Mouse (Mus musculus) lung, postnatal 0 days (tissue): ENCODE data around the gene Arrb2. TPM values are rescaled to one million over a fixed set of nuclear protein-coding genes. Genes with fewer than 3 reads are reported as not detected.

Experiments
- ATAC-seq: fragments of 200-750 bp; cut with Nextera tagmentation; 2 replicates; pipeline ENCODE4 v1.8.0; 2017; ENCODE audit warnings: moderate library complexity
- DNase-seq: peaks from one replicate; pipeline ENCODE4 v3.0.0-alpha.2; 2016; ENCODE audit warnings: low spot score
- H3K27ac ChIP-seq: fragments of 300-500 bp; sonication (generic); 2 replicates; pipeline ENCODE4 v1.5.1; 2014; ENCODE audit warnings: antibody characterized with exemption, mild to moderate bottlenecking, low read length, mixed read lengths
- H3K27me3 ChIP-seq: fragments of 300-500 bp; sonication (generic); replicated peaks from 2 replicates; pipeline ENCODE4 v1.6.1; 2014; ENCODE audit warnings: low read length, mixed read lengths; ENCODE audit not compliant: insufficient read depth
- H3K36me3 ChIP-seq: fragments of 300-500 bp; sonication (generic); 2 replicates; pipeline ENCODE4 v1.6.1; 2014; ENCODE audit warnings: low read length, mixed read lengths; ENCODE audit not compliant: insufficient read depth
- H3K4me1 ChIP-seq: fragments of 300-500 bp; sonication (generic); 2 replicates; pipeline ENCODE4 v1.6.1; 2014; ENCODE audit warnings: antibody characterized with exemption, low read depth, low read length, mixed read lengths; ENCODE audit not compliant: insufficient read depth
- H3K4me2 ChIP-seq: fragments of 300-500 bp; sonication (generic); replicated peaks from 2 replicates; pipeline ENCODE4 v1.6.1; 2014; ENCODE audit warnings: low read depth, mild to moderate bottlenecking, low read length, moderate library complexity, mixed read lengths
- H3K4me3 ChIP-seq: fragments of 300-500 bp; sonication (generic); 2 replicates; pipeline ENCODE4 v1.5.1; 2014; ENCODE audit warnings: low read depth, low read length
- H3K9ac ChIP-seq: fragments of 300-500 bp; sonication (generic); replicated peaks from 2 replicates; pipeline ENCODE4 v1.6.1; 2014; ENCODE audit warnings: low read depth, mild to moderate bottlenecking
- H3K9me3 ChIP-seq: fragments of 300-500 bp; sonication (generic); 2 replicates; pipeline ENCODE4 v1.6.1; 2016; ENCODE audit warnings: low read length, mixed read lengths
- CTCF ChIP-seq: IDR thresholded peaks from 2 replicates; pipeline ENCODE4 v1.5.1; 2016; ENCODE audit warnings: antibody characterized with exemption, mild to moderate bottlenecking
- EP300 ChIP-seq: IDR thresholded peaks from 2 replicates; pipeline ENCODE4 v1.6.1; 2016; ENCODE audit warnings: antibody characterized with exemption, mild to moderate bottlenecking, control low read depth
- WGBS: fragments of 180-500 bp; shearing (Covaris S2); extraction: QIAGEN DNeasy Blood & Tissue Kit; methylation state at CpG from one replicate; pipeline ENCODE4 v1.1.7; 2014; 5-methylcytosine and 5-hydroxymethylcytosine counted together
- polyA plus RNA-seq: library from polyadenylated mRNA; unstranded; fragments of >200 nt; fragmentation: Nextera tagmentation; extraction: Ambion mirVana; gene quantifications from 2 replicates; pipeline ENCODE4 v1.2.1, GENCODE M21; 2015

Gene Arrb2
- polyA plus RNA-seq, 1 experiment from 2014 or later: 13.7 TPM

DNA sequence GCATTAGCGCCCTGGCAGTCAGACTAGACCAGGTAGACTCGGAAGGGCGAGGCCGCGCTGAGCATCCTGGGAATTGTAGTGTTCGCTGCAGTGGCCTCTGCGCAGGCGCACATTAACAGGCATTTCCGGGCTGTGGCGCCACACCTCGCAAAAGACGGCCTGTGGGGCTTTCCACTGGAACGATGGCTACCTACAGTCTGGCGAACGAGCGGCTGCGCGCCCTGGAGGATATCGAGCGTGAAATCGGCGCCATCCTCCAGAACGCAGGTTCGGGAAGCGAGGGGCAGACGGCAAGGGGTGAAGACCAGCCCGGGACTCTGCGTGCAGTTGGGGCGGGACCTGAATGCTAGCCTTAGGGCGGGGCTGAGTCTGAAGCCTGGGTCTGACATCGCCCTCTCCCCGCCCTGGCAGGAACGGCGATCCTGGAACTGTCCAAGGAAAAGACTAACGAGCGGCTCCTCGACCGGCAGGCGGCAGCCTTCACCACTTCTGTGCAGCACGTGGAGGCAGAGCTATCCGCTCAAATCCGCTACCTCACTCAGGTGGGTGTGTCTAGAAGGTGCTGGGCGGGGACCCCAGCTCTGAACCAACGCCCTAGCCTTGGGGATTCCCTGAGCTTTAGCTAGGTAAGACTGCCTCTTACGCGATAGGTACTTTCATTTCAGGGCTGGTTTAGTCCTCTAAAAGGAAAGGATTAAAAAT lies 19.5 kb downstream of the Arrb2 start, which contains the start of gene Med11:
Gene Med11 (plus strand): TSS at position 123 of the 702 bp plus-strand sequence.
- WGBS: under 1% methylated on average over 46 of the region's 46 CpGs
- peak within 1 kb of the TSS; percentile 62 for H3K9ac ChIP-seq
- peak within 1 kb of the TSS; percentile 95 for H3K27ac ChIP-seq
- peak within 1 kb of the TSS; percentile 55 for H3K4me3 ChIP-seq
- ATAC-seq: peak; percentile 98
- TF ChIP-seq CTCF (peak; percentile 97), EP300 (0 out of 2 replicates have a peak, but pooled peaks have one; percentile 39)
- peak; percentile 99 for DNase-seq
- H3K9me3 ChIP-seq: no peaks in the 10 kb centered on the region
- H3K27me3 ChIP-seq: no peaks in the 10 kb centered on the region
- peaks cover 9% of the 10 kb centered on the region; the same call in 1 of the 2 replicates for H3K4me1 ChIP-seq
- H3K4me2 ChIP-seq: peak within 1 kb of the TSS; percentile 56
- H3K36me3 ChIP-seq: peaks cover 8% of the 10 kb centered on the region

DNA sequence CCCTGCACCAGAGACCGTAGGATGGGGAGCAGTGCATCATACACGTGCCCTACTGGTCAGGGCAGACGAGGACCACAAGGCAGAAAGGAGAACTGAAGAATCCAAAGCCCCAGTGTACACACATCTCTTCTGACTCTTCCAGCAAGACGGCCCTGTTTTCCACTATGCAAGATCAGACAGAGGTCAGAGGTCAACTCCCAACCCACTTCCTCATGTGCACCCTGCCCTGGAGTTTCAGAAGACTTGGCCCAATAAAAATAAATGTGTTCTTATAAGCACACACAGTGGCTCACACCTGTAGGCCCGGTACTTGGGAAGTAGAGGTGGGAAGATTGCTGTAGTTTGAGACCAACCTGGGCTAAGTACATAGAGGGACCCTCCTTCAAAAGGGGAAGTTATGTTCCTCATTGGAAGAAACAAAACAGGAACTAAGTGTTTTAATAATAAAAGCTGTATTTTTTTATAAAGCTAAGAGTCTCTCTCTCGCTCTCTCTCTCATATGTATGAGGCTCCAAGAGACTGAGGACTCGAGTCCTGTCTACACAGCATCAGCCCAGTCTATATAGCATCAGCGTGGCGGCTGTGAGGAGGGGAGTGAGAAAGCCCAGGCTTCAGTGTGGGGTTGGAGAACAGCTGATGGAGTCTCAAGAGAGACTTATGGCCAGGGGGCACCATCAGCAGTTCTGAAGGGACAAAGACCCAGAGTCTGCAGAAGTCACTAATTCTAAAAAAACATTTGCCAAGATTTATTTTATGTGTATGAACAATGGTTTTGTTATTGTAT lies 21.0 kb downstream of the Arrb2 start:
- WGBS: 88% methylated on average over 9 of the region's 9 CpGs
- no peak overlapping the region for H3K4me2 ChIP-seq
- H3K4me3 ChIP-seq: no peak overlapping the region
- peaks cover 8% of the 10 kb centered on the region for H3K36me3 ChIP-seq
- no peaks in the 10 kb centered on the region for H3K9me3 ChIP-seq
- no peak for TF ChIP-seq CTCF
- TF ChIP-seq EP300: no peak
- H3K4me1 ChIP-seq: peaks cover 9% of the 10 kb centered on the region; the same call in 1 of the 2 replicates
- H3K27ac ChIP-seq: no peak overlapping the region
- DNase-seq (peak; percentile 48), ATAC-seq (no peak)
- no peaks in the 10 kb centered on the region for H3K27me3 ChIP-seq
- H3K9ac ChIP-seq: no peak overlapping the region

DNA sequence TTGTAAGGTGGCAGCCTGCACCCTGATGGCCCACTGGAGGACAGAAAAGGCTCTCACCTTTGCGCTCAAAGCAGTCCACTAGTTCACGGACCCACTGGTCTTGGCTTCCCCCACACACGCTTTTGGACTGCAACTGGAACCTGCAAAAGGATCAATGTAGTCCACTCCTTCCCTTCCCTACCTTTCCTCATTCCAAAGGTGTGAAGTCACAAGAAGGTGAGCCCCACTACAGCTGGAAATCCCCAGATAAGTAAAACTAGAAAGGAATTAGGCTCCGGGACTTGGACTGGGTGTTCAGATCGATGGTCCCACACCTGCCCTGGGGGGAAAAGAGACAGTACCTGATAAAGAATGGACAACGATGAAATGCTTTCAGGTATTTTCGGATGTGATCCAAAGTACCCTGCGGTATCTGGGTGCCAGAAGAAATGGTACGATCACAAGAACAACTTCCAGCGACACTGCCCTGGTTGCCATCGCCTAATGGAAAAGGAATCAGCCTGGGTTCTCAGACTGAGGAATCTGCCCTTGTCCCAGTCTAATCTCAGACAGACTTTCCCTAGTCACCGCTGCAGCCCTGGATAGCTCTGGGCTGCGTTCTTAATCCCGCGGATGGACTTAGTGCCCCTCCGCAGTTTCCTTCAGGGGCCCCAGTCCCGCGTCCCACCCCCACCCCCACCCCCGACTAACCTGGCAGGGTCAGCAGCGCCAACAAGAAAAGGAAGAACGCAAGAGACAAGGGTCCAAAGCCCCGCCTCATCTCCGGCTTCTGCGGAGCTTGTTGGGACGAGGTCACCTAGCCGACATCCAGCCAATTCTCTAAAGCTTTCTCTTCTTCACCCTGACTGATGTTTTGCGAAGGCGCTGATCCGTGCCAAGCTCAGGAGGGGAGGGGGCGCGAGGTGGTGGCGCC lies 26.5 kb downstream of the Arrb2 start, which contains the start of gene Zmynd15:
Gene Zmynd15 (plus strand): TSS at position 746 of the 913 bp plus-strand sequence.
- peak within 1 kb of the TSS; percentile 80 for H3K4me3 ChIP-seq
- peak; percentile 10; the same call in 1 of the 2 replicates for ATAC-seq
- H3K9me3 ChIP-seq: no peaks in the 10 kb centered on the region
- no peaks in the 10 kb centered on the region for H3K27me3 ChIP-seq
- H3K4me2 ChIP-seq: peak within 1 kb of the TSS; percentile 80
- no peaks in the 10 kb centered on the region for H3K4me1 ChIP-seq
- TF ChIP-seq EP300 (no peak), CTCF (no peak)
- WGBS: 11% methylated on average over 29 of the region's 32 CpGs
- peak within 1 kb of the TSS; percentile 91 for H3K27ac ChIP-seq
- peak; percentile 67 for DNase-seq
- peaks cover 8% of the 10 kb centered on the region; the same call in 1 of the 2 replicates for H3K36me3 ChIP-seq
- peak within 1 kb of the TSS; percentile 83 for H3K9ac ChIP-seq

DNA sequence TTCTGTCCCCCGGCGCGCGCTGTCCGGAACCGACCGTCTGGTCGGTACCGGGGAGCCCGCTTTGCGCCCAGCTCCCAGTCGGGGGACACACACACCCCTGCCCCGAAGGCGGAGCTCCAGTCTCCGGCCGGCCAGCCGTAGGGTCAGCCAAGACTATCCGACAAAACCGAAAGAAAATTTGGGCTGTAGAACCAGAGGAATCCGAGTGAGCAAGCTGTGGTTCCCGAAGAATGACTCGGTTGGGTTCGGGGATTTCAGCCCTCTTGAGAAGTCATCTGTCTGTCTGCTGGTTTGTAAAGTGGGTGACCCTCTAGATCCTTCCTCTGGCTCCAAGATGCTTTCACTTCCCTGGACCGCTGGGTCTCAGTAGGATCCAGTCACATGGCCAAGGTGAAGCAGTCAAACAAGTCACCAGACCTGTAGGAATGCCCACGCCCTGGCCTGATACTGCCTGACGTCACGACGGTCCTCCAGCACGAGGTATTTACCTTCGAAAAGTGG lies 27.2 kb downstream of the Arrb2 start, which contains the start of gene Cxcl16:
Gene Cxcl16 (minus strand): TSS at position 384 of the 501 bp plus-strand sequence.
- Histone ChIP-seq H3K27ac (peak within 1 kb of the TSS; percentile 91), H3K9ac (peak within 1 kb of the TSS; percentile 83), H3K4me2 (peak within 1 kb of the TSS; percentile 80), H3K27me3 (no peaks in the 10 kb centered on the region), H3K4me3 (peak within 1 kb of the TSS; percentile 80), H3K9me3 (no peaks in the 10 kb centered on the region), H3K36me3 (peaks cover 8% of the 10 kb centered on the region; the same call in 1 of the 2 replicates), H3K4me1 (no peaks in the 10 kb centered on the region)
- ATAC-seq (peak; percentile 96), DNase-seq (peak; percentile 94)
- peak; percentile 47; the same call in 1 of the 2 replicates for TF ChIP-seq EP300
- TF ChIP-seq CTCF: no peak
- WGBS: 6% methylated on average over 30 of the region's 30 CpGs

DNA sequence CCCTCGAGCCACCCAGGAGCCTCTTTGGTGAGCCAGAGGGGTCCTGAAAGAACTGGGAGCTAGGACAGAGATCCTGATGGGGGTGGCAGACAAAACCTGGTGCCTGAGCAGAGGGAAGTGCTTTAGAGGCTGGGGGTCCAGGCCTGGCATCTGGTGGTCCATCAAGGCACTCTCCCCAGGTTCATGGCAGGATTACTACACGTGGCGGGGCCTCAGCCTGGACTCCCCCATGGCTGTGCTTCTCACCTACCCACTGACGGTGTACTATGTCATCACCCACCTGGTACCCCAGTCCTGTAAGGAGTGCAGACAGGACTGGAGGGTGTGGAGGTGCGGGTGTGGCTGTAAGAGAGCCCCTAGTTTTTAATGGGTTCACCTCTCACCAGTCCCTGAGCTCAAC lies 31.5 kb downstream of the Arrb2 start:
- DNase-seq (no peak), ATAC-seq (no peak)
- Histone ChIP-seq H3K4me3 (no peak overlapping the region), H3K9ac (no peak overlapping the region), H3K27ac (no peak overlapping the region), H3K27me3 (no peaks in the 10 kb centered on the region), H3K36me3 (no peaks in the 10 kb centered on the region), H3K4me2 (no peak overlapping the region), H3K9me3 (no peaks in the 10 kb centered on the region), H3K4me1 (peaks cover 6% of the 10 kb centered on the region; the same call in 1 of the 2 replicates)
- TF ChIP-seq EP300 (no peak), CTCF (no peak)
- WGBS: 92% methylated on average over 5 of the region's 5 CpGs
